Mouse (Mus musculus) frontal cortex, postnatal 10 days (tissue): ENCODE results near the gene Fstl3.

Experiments
- DNase-seq, 2 experiments: peaks; one replicate each; pipeline ENCODE4 v3.0.0; 2022; ENCODE audit warnings: low spot score in 2 of 2, mixed read lengths in 1 of 2

The Fstl3 gene

GRCm38 (mm10) chr10:79811736-79812637, 34.9 kb downstream of the Fstl3 start:
- DNase-seq = peak; percentile 55 to 82

GRCm38 (mm10) chr10:79814271-79814842, 37.3 kb downstream of the Fstl3 start:
- no peak for DNase-seq

GRCm38 (mm10) chr10:79815671-79816494, 38.8 kb downstream of the Fstl3 start:
- no peak for DNase-seq

- DNase-seq = no peak
Measured at GRCm38 (mm10) chr10:79817111-79817510, 40.0 kb downstream of the Fstl3 start.

GRCm38 (mm10) chr10:79818225-79818624, 41.2 kb downstream of the Fstl3 start:
- no peak for DNase-seq

GRCm38 (mm10) chr10:79819606-79820005, 42.5 kb downstream of the Fstl3 start:
- no peak for DNase-seq

- no peak for DNase-seq
Measured at GRCm38 (mm10) chr10:79820277-79820676, 43.2 kb downstream of the Fstl3 start.

GRCm38 (mm10) chr10:79820782-79821181, 43.7 kb downstream of the Fstl3 start, which contains the start of gene Misp:
Misp (plus strand) TSS chr10:79820989.
- DNase-seq = no peak

- no peak for DNase-seq
Measured at GRCm38 (mm10) chr10:79821731-79822130, 44.7 kb downstream of the Fstl3 start.

GRCm38 (mm10) chr10:79822372-79822771, 45.3 kb downstream of the Fstl3 start:
- DNase-seq = no peak

- no peak for DNase-seq
Measured at GRCm38 (mm10) chr10:79823011-79823410, 45.9 kb downstream of the Fstl3 start.

- DNase-seq = no peak
Measured at GRCm38 (mm10) chr10:79824413-79824812, 47.3 kb downstream of the Fstl3 start.

- DNase-seq = no peak
Measured at GRCm38 (mm10) chr10:79831583-79831982, 54.5 kb downstream of the Fstl3 start.
